Mouse (Mus musculus) thymus, adult 2 months (tissue): ENCODE data around the gene Naxd. TPM values are rescaled to one million over a fixed set of nuclear protein-coding genes. Genes with fewer than 3 reads are reported as not detected.

Experiments used
- DNase-seq: peaks from one replicate; pipeline ENCODE4 v3.0.0; 2021
- H3K27ac ChIP-seq: fragments of 200-500 bp; 2 replicates; pipeline ENCODE4 v1.5.1; 2012; ENCODE audit warnings: low read length, control low read depth; ENCODE audit not compliant: control insufficient read depth, insufficient read depth
- H3K27me3 ChIP-seq: fragments of 200-500 bp; 2 replicates; pipeline ENCODE4 v1.6.1; 2012; ENCODE audit warnings: mild to moderate bottlenecking, low read length, moderate library complexity, mixed read lengths; ENCODE audit not compliant: control insufficient read depth, insufficient read depth
- H3K36me3 ChIP-seq: fragments of 200-500 bp; 2 replicates; pipeline ENCODE4 v1.6.1; 2012; ENCODE audit warnings: mild to moderate bottlenecking, low read length, moderate library complexity; ENCODE audit not compliant: control insufficient read depth, insufficient read depth
- H3K4me1 ChIP-seq: fragments of 200-500 bp; replicated peaks from 2 replicates; pipeline ENCODE4 v1.6.1; 2012; ENCODE audit warnings: low read length; ENCODE audit not compliant: control insufficient read depth, insufficient read depth
- H3K4me3 ChIP-seq: fragments of 200-500 bp; 2 replicates; pipeline ENCODE4 v1.5.1; 2012; ENCODE audit warnings: mild to moderate bottlenecking, low read length, control low read depth, moderate library complexity; ENCODE audit not compliant: control insufficient read depth, insufficient read depth
- CTCF ChIP-seq: fragments of 200-500 bp; IDR thresholded peaks from 2 replicates; pipeline ENCODE4 v1.5.1; 2012; ENCODE audit warnings: mild to moderate bottlenecking, control low read depth, low read length, moderate library complexity, borderline replicate concordance; ENCODE audit not compliant: control insufficient read depth, poor library complexity, insufficient read depth; ENCODE audit errors: extremely low read depth
- POLR2A ChIP-seq: fragments of 200-500 bp; IDR thresholded peaks from 2 replicates; pipeline ENCODE4 v1.6.1; 2012; ENCODE audit warnings: mild to moderate bottlenecking, low read length, control low read depth, moderate library complexity; ENCODE audit not compliant: control insufficient read depth, poor library complexity, insufficient read depth; ENCODE audit errors: extremely low read depth
- WGBS: fragments of 180-500 bp; shearing (Covaris S2); methylation state at CpG from one replicate; pipeline ENCODE4 v1.1.7; 2018; 5-methylcytosine and 5-hydroxymethylcytosine counted together
- polyA plus RNA-seq: library from polyadenylated mRNA; depleted of rRNA; stranded (reverse); fragments of >200 nt; gene quantifications from 2 replicates; pipeline ENCODE4 v1.2.3, GENCODE M21; 2012; rRNA removed

Gene Naxd
- 162 and 168 TPM in 2 replicates for polyA plus RNA-seq

GRCm38 (mm10) chr8:11497017-11497990, at the start of gene Naxd:
Gene Naxd (plus strand): TSS chr8:11497506.
- Histone ChIP-seq H3K4me1 (peaks cover 26% of the 10 kb centered on the region), H3K27ac (no peak within 1 kb of the TSS), H3K27me3 (no peaks in the 10 kb centered on the region), H3K36me3 (no peaks in the 10 kb centered on the region; the same call in 1 of the 2 replicates), H3K4me3 (peak within 1 kb of the TSS; percentile 71)
- WGBS = 4% methylated on average over 72 of the region's 73 CpGs
- DNase-seq = peak; percentile 89
- TF ChIP-seq CTCF (no peak), POLR2A (0 out of 2 replicates have a peak, but pooled peaks have one; percentile 39)

- H3K27me3 ChIP-seq = no peaks in the 10 kb centered on the region
- no peak for TF ChIP-seq CTCF
- TF ChIP-seq POLR2A = no peak
- peaks cover 13% of the 10 kb centered on the region for H3K4me1 ChIP-seq
- no peak for DNase-seq
- H3K27ac ChIP-seq = no peak overlapping the region
- no peaks in the 10 kb centered on the region for H3K36me3 ChIP-seq
- WGBS = 95% methylated on average over 23 of the region's 23 CpGs
- H3K4me3 ChIP-seq = no peak overlapping the region
These were observed 49.3 kb upstream of the Naxd start for GRCm38 (mm10) chr8:11447910-11448570.

- no peaks in the 10 kb centered on the region for H3K36me3 ChIP-seq
- H3K4me3 ChIP-seq = no peak overlapping the region
- H3K4me1 ChIP-seq = peaks cover 23% of the 10 kb centered on the region
- no peak for DNase-seq
- no peaks in the 10 kb centered on the region for H3K27me3 ChIP-seq
- H3K27ac ChIP-seq = no peak overlapping the region
- 48% methylated on average over 8 of the region's 8 CpGs for WGBS
- no peak for TF ChIP-seq POLR2A
- no peak for TF ChIP-seq CTCF
These were observed 46.9 kb upstream of the Naxd start for GRCm38 (mm10) chr8:11450184-11451113.

GRCm38 (mm10) chr8:11452152-11452551, 45.2 kb upstream of the Naxd start:
- Histone ChIP-seq H3K27ac (no peak overlapping the region), H3K36me3 (no peaks in the 10 kb centered on the region), H3K4me3 (no peak overlapping the region), H3K27me3 (no peaks in the 10 kb centered on the region), H3K4me1 (peaks cover 28% of the 10 kb centered on the region)
- WGBS = 86% methylated on average over 1 of the region's 1 CpGs
- TF ChIP-seq CTCF = no peak
- no peak for TF ChIP-seq POLR2A
- DNase-seq = no peak

GRCm38 (mm10) chr8:11452559-11452958, 44.7 kb upstream of the Naxd start:
- Histone ChIP-seq H3K27ac (no peak overlapping the region), H3K4me3 (no peak overlapping the region), H3K4me1 (peaks cover 28% of the 10 kb centered on the region), H3K27me3 (no peaks in the 10 kb centered on the region), H3K36me3 (no peaks in the 10 kb centered on the region)
- 3% methylated on average over 3 of the region's 3 CpGs for WGBS
- DNase-seq = no peak
- no peak for TF ChIP-seq POLR2A
- TF ChIP-seq CTCF = no peak

- TF ChIP-seq CTCF = no peak
- no peak for TF ChIP-seq POLR2A
- DNase-seq = no peak
- Histone ChIP-seq H3K27ac (no peak overlapping the region), H3K4me1 (peaks cover 28% of the 10 kb centered on the region), H3K36me3 (no peaks in the 10 kb centered on the region), H3K27me3 (no peaks in the 10 kb centered on the region), H3K4me3 (no peak overlapping the region)
- WGBS = 3% methylated on average over 4 of the region's 4 CpGs
These were observed 44.3 kb upstream of the Naxd start for GRCm38 (mm10) chr8:11452974-11453373.

GRCm38 (mm10) chr8:11454228-11454627, 43.1 kb upstream of the Naxd start:
- TF ChIP-seq CTCF (no peak), POLR2A (no peak)
- Histone ChIP-seq H3K4me3 (no peak overlapping the region), H3K27me3 (no peaks in the 10 kb centered on the region), H3K27ac (no peak overlapping the region), H3K36me3 (no peaks in the 10 kb centered on the region), H3K4me1 (peaks cover 28% of the 10 kb centered on the region)
- 91% methylated on average over 12 of the region's 12 CpGs for WGBS
- no peak for DNase-seq
